Mouse (Mus musculus) ES-Bruce4 (cell line): ENCODE results near the gene Pld1.

ENCODE experiments used
- CTCF ChIP-seq: IDR thresholded peaks from one replicate; pipeline ENCODE4 v1.8.1; 2011; ENCODE audit warnings: low read depth, low read length
- POLR2A ChIP-seq: IDR thresholded peaks from one replicate; pipeline ENCODE4 v1.8.1; 2011; ENCODE audit warnings: low read length; ENCODE audit not compliant: insufficient read depth

DNA sequence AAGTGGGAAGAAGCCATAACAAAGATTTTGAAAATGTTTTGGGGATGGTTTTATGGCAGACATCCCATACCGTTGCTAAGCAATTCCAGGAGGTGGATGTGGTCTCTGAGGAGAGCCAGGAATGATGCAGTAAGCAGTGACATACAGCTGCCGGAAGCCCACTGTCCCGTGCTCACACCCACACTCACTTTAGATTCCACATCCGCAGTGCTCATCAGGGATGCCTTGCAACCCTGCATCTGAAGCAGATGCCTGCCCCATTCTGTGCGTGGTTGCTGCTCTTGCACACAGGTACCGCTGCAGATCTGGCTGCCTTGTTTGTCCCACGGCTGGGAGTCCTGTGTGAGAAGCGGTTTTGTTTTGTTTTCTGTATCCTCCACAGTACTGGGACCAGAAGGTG is 30.2 kb downstream of the Pld1 start:
- TF ChIP-seq POLR2A (no peak), CTCF (no peak)
